Mouse (Mus musculus): ENCODE results near the gene Sf3b2. TPM values are rescaled to one million over a fixed set of nuclear protein-coding genes. Genes with fewer than 3 reads are reported as not detected.

Sf3b2 gene
- polyA plus RNA-seq, 1 experiment from 2014 or later, result 380 TPM

DNA sequence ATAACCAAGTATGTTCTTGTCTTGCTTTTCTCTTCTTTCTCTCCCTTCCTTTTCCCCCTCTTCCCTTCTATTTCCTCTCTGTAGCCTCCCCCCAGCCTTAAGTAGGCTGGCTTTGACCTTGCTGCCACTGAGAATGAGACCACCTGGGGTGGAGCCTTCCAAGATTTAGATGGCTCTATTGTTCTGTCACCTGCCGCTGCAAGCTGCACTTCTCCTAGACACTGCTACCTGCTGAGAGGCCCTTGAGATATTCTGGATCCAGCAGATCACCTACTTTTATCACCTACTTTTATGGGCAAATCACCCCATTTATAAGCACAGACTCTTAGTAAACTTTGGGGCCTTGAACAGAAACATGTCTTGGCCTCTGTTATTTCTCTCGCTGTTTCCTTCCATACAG, 70.6 kb downstream of the Sf3b2 start:
- Histone ChIP-seq H3K4me1 (replicated peaks) (no peaks in the 10 kb centered on the region), H3K27ac (no peak overlapping the region), H3K9ac (replicated peaks) (no peak overlapping the region), H3K4me2 (no peak overlapping the region), H3K36me3 (0 out of 2 replicates have a peak, but pooled peaks cover 4% of the 10 kb centered on the region), H3K9me3 (no peaks in the 10 kb centered on the region), H3K27me3 (no peaks in the 10 kb centered on the region), H3K4me3 (replicated peaks) (no peak overlapping the region)
- WGBS, result 56% methylated on average over 2 of the region's 2 CpGs
- no peak for ATAC-seq (ENCODE audit: insufficient number of reproducible peaks, insufficient read depth, low FRiP score, low TSS enrichment, low read depth)

- H3K27me3 ChIP-seq, result no peaks in the 10 kb centered on the region
- no peaks in the 10 kb centered on the region for H3K4me1 ChIP-seq (replicated peaks)
- no peak overlapping the region for H3K27ac ChIP-seq
- WGBS, result 85% methylated on average over 4 of the region's 4 CpGs
- no peak for ATAC-seq (ENCODE audit: insufficient number of reproducible peaks, insufficient read depth, low FRiP score, low TSS enrichment, low read depth)
- no peaks in the 10 kb centered on the region for H3K9me3 ChIP-seq
- 0 out of 2 replicates have a peak, but pooled peaks cover 4% of the 10 kb centered on the region for H3K36me3 ChIP-seq
- no peak overlapping the region for H3K9ac ChIP-seq (replicated peaks)
- H3K4me3 ChIP-seq (replicated peaks), result no peak overlapping the region
- no peak overlapping the region for H3K4me2 ChIP-seq
These were observed 71.2 kb downstream of the Sf3b2 start for GRCm38 (mm10) chr19:5224077-5224476.

Other genes starting within 250 kb of the Sf3b2 start
- 2.4 and 2.5 TPM in 2 replicates for gene Rin1, start 245.0 kb downstream of the Sf3b2 start, polyA plus RNA-seq (2016; fragmentation: Nextera tagmentation; extraction: Ambion mirVana)
- 30.6 and 38.1 TPM in 2 replicates for gene Cd248, start 227.4 kb downstream of the Sf3b2 start, polyA plus RNA-seq (2016; fragmentation: Nextera tagmentation; extraction: Ambion mirVana)
- gene Tmem151a, start 209.9 kb downstream of the Sf3b2 start, polyA plus RNA-seq (2016; fragmentation: Nextera tagmentation; extraction: Ambion mirVana), result 2.3 and 2.8 TPM in 2 replicates
- 60.7 and 69.4 TPM in 2 replicates for gene Yif1a, start 206.9 kb downstream of the Sf3b2 start, polyA plus RNA-seq (2016; fragmentation: Nextera tagmentation; extraction: Ambion mirVana)
- 43.0 and 46.3 TPM in 2 replicates for gene Cnih2, start 196.9 kb downstream of the Sf3b2 start, polyA plus RNA-seq (2016; fragmentation: Nextera tagmentation; extraction: Ambion mirVana)
- 237 and 239 TPM in 2 replicates for gene Rab1b, start 188.4 kb downstream of the Sf3b2 start, polyA plus RNA-seq (2016; fragmentation: Nextera tagmentation; extraction: Ambion mirVana)
- gene Klc2, start 176.9 kb downstream of the Sf3b2 start, polyA plus RNA-seq (2016; fragmentation: Nextera tagmentation; extraction: Ambion mirVana), result 28.1 and 32.1 TPM in 2 replicates
- 25.9 and 32.2 TPM in 2 replicates for gene Pacs1, start 22.3 kb downstream of the Sf3b2 start, polyA plus RNA-seq (2016; fragmentation: Nextera tagmentation; extraction: Ambion mirVana)
- gene Gal3st3, start 2.9 kb upstream of the Sf3b2 start, polyA plus RNA-seq (2016; fragmentation: Nextera tagmentation; extraction: Ambion mirVana), result 6.1 and 6.7 TPM in 2 replicates
- not detected in 2 replicates for gene Catsper1, start 40.3 kb upstream of the Sf3b2 start, polyA plus RNA-seq (2016; fragmentation: Nextera tagmentation; extraction: Ambion mirVana)
- gene Cst6, start 54.1 kb upstream of the Sf3b2 start, polyA plus RNA-seq (2016; fragmentation: Nextera tagmentation; extraction: Ambion mirVana), result 1.4 and 1.9 TPM in 2 replicates
- 68.6 and 73.5 TPM in 2 replicates for gene Eif1ad, start 71.3 kb upstream of the Sf3b2 start, polyA plus RNA-seq (2016; fragmentation: Nextera tagmentation; extraction: Ambion mirVana)
- 453 and 465 TPM in 2 replicates for gene Banf1, start 71.7 kb upstream of the Sf3b2 start, polyA plus RNA-seq (2016; fragmentation: Nextera tagmentation; extraction: Ambion mirVana)
- gene Sart1, start 93.2 kb upstream of the Sf3b2 start, polyA plus RNA-seq (2016; fragmentation: Nextera tagmentation; extraction: Ambion mirVana), result 111 and 118 TPM in 2 replicates
- 0.20 TPM in 2 replicates for gene Tsga10ip, start 107.1 kb upstream of the Sf3b2 start, polyA plus RNA-seq (2016; fragmentation: Nextera tagmentation; extraction: Ambion mirVana)
- gene Drap1, start 129.5 kb upstream of the Sf3b2 start, polyA plus RNA-seq (2016; fragmentation: Nextera tagmentation; extraction: Ambion mirVana), result 310 and 324 TPM in 2 replicates
- gene AI837181, start 129.7 kb upstream of the Sf3b2 start, polyA plus RNA-seq (2016; fragmentation: Nextera tagmentation; extraction: Ambion mirVana), result 65.0 and 69.1 TPM in 2 replicates
- gene Fosl1, start 152.1 kb upstream of the Sf3b2 start, polyA plus RNA-seq (2016; fragmentation: Nextera tagmentation; extraction: Ambion mirVana), result not detected in 2 replicates
- gene Ccdc85b, start 162.4 kb upstream of the Sf3b2 start, polyA plus RNA-seq (2016; fragmentation: Nextera tagmentation; extraction: Ambion mirVana), result 10.4 and 10.8 TPM in 2 replicates
- gene Fibp, start 165.2 kb upstream of the Sf3b2 start, polyA plus RNA-seq (2016; fragmentation: Nextera tagmentation; extraction: Ambion mirVana), result 130 and 140 TPM in 2 replicates
- gene Ctsw, start 173.1 kb upstream of the Sf3b2 start, polyA plus RNA-seq (2016; fragmentation: Nextera tagmentation; extraction: Ambion mirVana), result 2.2 and 2.9 TPM in 2 replicates
- 138 and 139 TPM in 2 replicates for gene Efemp2, start 178.5 kb upstream of the Sf3b2 start, polyA plus RNA-seq (2016; fragmentation: Nextera tagmentation; extraction: Ambion mirVana)
- 43.4 and 43.7 TPM in 2 replicates for gene Mus81, start 192.9 kb upstream of the Sf3b2 start, polyA plus RNA-seq (2016; fragmentation: Nextera tagmentation; extraction: Ambion mirVana)
- 2,525 and 2,543 TPM in 2 replicates for gene Cfl1, start 195.0 kb upstream of the Sf3b2 start, polyA plus RNA-seq (2016; fragmentation: Nextera tagmentation; extraction: Ambion mirVana)
- 0.20 and 0.42 TPM in 2 replicates for gene 1700020D05Rik, start 208.3 kb upstream of the Sf3b2 start, polyA plus RNA-seq (2016; fragmentation: Nextera tagmentation; extraction: Ambion mirVana)
- gene Snx32, start 215.1 kb upstream of the Sf3b2 start, polyA plus RNA-seq (2016; fragmentation: Nextera tagmentation; extraction: Ambion mirVana), result 9.3 and 10.1 TPM in 2 replicates

All from limb, embryonic 12.5 days (tissue).